Mouse (Mus musculus) right cerebral cortex, postnatal 14 days (tissue): ENCODE results near the gene Gm20388.

ENCODE experiments used
- DNase-seq: peaks from one replicate; pipeline ENCODE4 v3.0.0; 2022

The Gm20388 gene

DNA sequence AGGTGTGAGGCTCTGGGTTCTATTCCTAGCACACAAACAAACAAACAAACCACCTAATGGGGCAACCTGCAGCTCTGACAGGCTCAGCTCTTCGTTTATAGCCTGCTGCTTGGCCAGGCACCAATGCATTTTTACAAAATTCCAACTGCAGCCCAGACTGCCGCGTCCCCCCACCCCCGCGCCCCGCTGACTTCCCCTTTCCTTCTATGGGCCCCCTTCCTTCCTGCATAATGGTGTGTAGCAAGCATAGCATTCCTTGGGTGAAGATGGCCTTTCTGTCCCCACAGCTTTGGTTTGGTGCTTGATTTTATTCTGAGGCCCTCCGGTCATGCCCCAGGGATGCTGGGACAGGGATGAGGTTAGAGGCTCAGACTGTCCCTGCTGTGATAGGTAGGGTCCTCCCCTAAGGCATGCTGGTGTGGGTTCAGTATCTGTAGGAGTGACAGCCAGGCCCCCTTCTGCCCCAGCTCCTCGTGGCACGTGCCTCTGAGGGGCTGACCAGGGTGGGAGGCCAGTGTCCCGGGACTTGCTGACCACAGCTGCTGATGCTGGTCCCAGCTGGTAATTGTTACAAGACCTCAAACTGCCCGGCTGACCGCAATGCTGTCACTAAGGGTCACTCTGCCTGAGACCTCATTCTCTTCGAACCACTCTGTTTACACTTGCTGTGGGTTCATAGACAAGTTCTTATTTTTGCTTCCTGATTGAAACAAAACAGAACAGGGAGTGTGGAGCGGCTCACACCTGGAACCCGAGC, 103.8 kb downstream of the Gm20388 start:
- DNase-seq, result no peak

DNA sequence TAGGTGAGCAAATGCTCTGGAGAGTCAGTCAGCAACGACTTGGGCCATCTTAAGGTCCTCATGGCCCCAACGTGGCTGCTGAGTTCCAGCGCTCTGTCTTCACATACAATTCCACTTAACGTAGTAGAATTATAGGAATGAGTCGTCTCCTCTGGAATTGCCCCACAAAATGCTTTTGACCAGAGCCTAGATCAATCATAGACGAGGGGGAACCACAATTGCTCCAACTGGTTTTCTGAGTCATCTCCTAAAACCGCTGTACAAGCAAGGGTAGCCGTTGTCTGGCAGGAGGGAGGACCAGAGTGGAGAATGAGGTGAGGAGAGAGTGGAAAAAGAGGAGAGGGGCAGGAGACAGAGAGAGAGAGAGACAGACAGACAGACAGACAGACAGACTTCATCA, 105.3 kb downstream of the Gm20388 start:
- no peak for DNase-seq

DNA sequence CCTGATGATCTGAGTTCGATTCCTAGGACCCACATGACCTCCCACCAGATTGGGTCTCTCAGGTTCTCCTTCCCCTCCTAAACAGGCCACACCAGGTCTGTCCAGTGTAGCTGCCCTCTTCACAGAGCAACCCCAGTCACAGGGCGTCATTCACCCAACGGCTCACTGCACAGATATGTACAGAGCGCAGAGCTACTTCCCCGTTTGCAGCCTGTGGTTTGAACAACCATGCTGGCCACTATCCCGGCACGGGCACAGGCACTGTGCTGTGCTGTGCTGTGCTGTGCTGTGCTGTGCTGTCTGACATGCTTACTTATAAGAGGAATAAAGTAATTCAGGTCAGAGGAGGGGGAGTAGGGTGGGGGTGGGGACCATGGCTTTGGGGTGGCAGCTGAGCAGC, 105.8 kb downstream of the Gm20388 start:
- no peak for DNase-seq

DNA sequence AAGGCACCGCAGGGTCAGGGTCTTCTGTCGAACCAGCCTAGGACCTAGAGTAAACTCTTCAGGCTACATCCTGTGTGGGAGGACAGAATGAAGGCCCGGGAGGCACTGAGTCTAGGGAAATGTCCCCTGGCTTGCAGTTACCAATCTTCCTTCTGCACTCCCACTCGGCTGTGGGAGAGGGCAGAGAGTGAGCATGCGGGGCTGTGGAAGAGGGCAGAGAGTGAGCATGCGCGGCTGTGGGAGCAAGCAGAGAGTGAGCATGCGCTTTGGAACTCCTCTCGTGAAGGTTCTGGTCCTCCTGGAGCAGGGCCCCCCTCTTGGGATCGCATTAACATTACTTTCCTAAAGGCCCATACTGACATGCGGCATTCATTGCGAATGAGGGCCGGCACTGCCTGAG, 106.7 kb downstream of the Gm20388 start:
- DNase-seq, result no peak

DNA sequence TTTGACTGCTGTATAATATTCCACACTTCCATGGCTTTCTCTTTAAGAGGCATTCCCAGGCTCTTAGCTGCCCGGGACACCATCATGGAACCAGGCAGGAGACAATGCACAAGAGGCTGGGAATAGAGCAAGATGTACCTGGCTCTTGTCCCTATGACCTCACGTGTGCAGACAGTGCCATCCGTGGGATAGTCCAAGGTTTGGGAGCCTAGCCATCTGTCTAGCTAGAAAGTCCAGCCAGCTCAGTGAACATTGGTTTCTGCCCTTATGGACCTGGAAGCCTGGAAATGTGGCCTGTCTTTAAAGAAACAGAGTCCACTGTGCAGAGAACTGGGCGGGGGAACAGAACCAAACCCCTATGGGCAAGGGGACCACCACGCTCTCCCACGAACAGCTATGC, 107.1 kb downstream of the Gm20388 start:
- DNase-seq, result no peak

DNA sequence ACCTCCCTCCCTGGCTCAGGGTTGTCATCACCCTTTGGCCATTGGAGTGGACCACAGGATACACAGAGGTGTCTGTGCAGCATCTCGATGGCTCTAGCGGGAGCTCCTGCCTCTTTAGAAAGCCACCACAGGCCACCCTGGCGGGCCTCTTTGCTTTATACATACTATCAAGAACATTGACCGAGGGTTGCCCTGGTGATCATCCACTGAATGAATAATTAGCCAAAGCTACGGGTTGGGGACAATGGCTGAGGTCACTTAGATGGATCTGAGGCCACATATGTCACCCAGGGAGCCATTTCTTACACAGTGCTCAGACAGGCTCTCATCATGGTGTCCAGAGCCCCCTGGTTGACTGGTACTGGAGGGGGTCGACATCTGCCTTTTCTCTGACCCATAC, 107.7 kb downstream of the Gm20388 start:
- no peak for DNase-seq

DNA sequence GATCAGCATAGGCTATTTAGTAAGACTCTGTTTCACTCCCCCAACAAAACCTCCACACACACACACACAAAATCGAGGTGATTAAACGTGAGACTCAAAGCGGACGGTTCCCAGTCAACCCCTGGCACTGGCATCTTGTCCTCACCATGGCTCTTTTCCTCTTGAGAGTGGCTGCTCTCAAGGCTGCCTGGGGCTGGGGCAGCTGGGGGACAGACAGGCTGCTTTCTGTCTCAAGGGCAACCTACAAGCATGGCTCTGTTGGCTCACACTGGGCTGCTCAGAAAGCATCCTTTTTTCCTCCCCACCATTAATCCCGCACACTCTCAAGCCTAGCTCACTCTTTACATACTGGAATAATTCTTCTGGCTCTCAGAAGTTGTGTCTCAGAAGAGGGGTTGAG, 108.7 kb downstream of the Gm20388 start:
- DNase-seq, result no peak

DNA sequence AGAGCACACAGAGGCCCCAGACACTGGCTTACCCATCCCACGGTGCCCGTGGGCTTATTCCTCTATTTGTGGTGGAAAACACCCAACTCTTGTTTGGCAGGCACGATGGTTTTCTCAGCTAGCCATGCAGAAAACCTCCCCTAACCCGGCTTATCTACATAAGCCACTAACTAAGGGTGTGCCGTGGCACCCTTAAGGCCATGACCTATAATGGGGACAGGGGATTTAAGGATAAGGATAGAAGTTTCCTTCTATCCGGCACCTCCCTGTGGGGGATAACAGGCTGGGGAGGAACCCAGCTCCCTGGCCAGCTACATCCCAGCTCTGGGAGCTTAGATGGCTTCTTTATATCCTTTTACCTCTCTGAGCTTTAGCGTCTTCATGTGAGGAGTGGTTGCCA, 109.7 kb downstream of the Gm20388 start:
- no peak for DNase-seq

DNA sequence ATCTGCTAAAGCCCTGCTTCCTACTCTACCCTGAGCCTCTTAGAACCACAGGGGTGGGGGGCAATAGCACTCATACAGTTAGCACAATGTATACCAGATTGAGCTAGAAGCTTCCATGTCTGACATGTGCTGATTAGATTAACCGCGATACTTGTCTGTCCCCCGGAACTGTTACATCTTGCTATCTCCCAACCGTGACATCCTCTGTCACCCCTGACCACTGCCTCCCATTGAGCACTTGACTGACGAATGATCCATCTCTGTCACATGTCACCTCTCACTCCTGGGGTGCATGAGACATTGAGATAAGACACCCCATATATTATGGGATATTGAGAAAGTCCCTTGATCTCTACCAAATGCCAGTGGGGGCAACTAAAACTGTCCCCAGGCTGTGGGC, 115.6 kb downstream of the Gm20388 start:
- DNase-seq, result no peak

DNA sequence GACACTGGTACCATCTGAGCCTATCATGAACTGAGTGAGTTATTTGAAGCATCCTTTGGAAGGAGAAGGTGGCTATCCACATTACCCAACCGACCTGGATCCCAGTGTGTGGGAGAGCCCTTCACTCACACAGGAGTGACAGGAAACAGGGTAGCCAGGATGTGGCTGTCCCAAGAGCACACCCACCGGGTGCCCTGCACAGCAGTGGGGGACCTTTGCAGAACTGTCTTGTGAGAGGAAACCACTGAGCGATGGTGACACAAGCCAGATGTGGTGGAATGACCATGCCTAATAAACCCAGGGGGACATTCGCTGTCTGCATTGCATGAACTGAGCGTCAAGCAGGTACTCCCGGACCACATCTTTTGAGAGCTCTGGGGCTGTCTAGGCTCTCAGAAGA, 116.3 kb downstream of the Gm20388 start:
- DNase-seq, result no peak

DNA sequence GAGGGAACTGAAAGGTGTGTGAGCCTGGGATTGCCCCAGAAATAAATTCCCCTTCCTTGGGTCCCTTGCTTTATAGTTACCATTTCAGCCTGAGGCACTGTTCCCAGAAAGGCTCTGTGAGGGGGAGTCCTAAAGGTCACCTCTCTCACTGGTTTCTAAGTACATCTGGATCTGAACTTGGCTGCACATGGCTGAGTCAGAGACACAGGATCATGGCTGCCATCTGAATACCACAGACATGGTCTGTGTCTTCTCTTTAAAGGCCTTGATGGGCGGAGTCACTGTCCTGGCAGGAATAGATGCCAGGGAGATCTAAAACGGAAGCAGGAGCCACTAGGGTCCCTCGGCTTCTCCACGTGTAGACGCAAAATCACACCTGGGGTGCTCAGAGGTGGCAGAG, 119.8 kb downstream of the Gm20388 start:
- DNase-seq, result no peak

DNA sequence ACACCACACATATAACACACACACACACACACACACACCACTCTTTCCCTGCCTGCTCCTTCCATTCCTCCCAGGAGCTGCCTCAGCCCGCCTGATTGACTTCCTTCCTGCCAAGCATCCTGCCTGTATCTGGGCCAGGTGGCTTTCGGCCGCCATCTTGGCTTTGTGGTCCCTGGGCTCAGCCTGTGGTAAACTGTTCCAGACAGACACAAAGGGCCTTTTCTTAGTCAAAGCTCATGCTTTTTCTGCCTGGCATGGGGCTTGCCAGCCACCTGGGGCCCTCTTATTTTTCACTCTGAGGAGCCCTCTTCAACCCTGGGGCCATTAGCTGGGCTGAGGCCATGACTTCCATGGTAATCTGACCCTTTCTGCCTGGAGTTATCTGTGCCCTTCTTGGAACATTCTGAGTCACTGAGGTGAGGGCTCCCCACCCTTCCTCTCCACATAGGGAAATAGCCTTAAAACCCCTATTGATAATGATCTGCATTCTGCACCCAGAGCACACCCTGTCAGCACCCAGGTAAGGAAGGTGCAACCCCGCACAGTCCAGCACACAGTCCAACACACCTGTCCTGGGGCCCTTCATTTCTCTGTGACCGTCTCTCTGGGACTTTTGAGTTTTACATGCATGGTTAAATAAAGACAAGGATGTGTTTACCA, 122.0 kb downstream of the Gm20388 start:
- DNase-seq, result no peak

DNA sequence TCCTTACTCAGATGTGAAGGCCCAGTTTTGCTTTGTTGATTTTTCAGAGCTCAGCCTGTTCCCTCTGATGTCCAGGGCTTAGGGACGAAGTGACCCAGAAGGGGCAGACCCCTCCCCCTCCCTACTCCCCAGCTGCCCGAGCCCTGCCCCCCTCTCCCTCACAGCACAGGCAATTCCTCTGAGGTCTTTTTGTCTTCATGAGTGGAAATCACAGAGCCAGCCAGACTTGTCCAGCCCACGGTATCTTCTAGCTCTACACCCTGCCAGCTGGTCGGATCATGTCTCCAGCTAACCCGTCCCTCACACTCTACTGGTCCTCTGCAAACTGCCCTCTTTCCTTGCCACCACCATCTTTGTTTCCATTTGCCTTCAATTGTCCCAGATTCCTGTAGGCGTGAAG, 123.8 kb downstream of the Gm20388 start:
- DNase-seq, result no peak

DNA sequence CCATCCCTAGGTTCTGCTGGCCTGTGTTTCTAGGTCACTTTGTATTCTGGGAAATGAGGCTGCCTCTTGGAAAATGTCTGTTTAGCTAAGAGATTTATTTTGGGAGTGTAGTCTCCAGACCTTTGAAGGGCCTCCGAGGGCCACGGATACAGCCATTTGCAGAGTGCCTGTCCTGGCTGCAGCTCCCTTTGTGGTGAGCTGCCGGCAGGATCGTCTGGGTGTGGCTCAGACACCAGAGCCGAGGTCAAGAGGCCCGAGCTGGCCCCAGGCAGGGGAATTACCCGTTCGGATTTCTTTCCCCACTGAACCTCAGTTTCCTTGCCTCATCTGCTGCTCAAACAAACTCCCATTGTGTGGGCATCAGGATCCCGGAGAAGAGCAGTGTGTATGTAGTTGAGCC, 125.5 kb downstream of the Gm20388 start:
- no peak for DNase-seq

DNA sequence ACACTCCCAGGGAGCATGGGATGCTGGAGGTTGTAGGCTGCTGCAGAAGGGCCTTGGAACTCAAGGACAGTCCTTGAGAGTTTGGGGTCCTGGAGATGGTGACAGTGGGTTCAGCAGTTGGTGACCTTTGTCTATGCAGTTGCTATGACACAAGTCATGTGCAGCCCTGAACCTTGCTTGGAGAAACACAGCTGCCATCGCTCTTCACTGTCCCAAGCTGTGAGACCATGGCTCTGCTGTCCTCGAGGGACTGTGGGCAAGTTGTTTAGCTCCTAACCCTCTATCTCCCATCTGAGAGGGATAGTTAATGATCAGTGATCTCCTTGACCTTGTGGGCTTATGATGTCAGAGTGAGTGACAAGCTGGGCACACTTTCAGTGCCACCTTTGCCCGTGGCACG, 125.9 kb downstream of the Gm20388 start:
- no peak for DNase-seq

DNA sequence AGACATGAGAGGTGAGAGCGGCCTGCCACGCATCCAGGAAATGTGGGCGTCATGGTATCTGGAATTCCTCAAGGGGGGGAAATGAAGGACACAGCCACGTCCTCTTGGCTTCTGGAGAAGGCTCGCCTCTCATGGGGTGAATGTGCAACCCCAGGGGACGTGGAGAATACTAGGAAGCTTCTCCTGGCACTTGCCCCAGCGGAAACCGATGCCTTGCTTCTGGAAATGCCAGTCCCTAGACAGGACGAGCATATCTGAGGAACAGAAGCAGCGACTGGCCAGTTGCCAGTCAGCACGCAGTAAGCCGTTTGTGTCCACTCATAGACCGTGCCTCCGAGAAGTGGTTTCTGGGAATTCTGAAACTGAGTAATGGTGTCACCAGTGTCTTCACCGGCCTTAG, 126.6 kb downstream of the Gm20388 start:
- no peak for DNase-seq

DNA sequence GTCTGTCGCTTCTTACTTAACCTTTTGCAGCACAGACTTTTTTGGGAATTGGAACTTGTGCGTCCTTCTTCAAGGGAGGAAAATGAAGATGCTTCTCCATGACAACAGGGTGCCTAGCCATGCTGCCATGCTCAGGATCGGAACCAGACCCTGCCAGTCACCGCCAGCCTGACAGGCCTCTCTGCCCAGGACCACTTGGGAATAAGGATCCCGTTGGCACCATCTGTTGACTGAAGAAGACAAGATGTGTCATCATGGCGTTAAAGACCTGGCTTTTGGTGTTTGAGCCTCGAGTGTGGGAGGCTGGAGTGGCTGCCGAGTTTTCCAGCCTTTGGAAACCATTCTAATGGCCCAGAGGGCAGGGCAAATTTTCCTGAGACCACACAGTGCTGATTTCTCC, 127.0 kb downstream of the Gm20388 start:
- no peak for DNase-seq

DNA sequence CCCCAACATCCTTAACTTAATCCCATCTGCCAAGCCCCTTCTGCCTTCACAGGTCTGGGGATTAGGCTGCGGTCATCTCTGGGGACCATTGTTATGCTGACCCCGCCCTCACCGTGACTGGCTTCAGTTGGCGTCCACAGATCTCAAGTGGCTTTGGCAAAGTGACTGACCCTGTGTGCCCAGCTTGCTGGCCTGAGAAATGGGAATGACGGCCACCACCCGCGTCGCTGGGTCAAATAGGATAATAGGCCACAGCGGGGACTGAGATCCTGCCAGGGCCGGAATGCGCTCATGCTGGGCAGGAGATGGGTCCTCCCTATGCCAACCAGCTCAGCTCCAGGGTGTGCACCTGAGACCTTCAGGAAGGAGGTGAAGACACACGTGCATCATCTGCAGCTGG, 128.1 kb downstream of the Gm20388 start:
- no peak for DNase-seq

DNA sequence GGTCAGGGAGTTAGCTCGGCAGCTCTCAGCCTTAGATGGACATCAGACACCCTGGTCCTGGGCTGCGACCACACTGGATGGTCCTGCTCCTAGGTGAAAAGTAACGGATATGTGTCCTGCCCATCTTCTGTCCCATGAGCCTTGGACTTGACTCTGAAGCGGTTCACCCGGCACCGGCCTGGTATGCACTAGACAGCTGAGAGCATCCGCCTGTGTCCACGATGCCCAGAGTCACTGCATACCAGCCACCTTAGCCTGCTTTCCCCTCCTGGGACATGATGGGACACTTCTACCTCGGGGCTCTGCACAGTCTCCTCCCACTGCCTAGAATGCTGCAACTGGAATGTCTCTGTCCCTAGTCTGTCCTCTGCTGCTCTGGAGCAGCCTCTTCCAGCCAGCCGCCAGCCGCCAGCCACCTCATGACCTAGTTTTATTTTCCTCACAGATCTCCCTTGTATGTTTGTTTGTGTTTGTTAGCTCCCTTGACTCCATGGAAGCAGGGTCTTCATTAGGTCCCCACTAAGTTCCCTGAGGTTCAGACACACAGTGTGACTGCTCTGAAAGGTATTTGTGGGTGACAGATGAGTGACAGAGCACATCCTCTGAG, 128.8 kb downstream of the Gm20388 start:
- no peak for DNase-seq

DNA sequence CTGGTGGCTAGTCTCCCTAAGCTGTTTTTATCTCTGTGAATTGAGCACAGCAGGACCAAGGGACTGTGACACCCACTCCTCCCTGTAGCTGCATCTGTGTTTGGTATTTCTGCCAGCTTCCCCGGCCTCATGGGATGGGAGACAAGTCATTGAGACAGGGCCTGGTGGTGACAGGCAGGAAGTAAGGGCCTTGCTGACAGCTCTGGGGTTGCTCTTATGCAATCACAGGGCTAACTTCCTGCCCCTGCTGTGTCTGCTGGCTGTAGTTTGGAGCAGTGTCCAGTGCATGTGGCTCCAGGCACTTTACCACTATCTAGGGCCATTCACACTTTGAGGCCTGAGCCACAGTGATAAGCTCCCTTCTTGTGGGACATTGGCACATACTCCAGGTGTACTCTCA, 130.2 kb downstream of the Gm20388 start:
- DNase-seq, result no peak

DNA sequence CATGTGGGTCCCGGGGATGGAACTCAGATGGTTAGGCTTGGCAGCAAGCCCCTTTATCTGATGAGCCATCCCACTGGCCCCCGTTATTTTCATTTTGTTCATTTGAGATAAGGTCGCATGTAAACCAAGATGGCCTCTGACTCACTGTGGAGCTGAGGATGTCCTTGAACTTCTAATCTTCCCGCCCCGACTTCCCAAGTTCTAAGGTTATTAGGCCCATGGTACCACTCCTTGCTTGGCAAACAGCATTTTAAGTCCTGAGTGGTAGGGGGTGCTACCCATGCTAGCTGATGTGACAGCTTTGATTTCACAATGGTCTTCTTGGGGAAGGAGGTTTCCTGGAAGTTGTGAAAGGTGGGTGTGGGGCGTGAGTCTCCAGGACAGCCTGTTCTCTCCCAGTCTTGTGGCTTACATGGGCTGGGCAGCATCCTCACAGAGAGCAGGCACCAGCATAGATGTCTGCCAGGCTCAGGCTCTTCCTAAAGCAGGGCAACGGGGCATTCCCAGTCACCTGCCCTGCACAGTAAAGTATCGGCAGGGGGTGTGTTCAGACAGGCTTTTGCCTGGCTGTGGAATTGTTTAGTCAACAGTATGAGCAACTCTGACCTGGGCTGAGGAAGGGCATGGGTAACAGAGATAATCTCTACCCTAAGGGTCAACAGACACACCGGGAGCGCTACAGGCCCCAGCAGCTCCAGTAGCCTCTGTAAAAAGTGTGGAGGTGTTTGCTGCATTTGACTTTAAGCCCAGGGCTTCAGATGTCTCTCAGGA, 132.1 kb downstream of the Gm20388 start:
- DNase-seq, result no peak

DNA sequence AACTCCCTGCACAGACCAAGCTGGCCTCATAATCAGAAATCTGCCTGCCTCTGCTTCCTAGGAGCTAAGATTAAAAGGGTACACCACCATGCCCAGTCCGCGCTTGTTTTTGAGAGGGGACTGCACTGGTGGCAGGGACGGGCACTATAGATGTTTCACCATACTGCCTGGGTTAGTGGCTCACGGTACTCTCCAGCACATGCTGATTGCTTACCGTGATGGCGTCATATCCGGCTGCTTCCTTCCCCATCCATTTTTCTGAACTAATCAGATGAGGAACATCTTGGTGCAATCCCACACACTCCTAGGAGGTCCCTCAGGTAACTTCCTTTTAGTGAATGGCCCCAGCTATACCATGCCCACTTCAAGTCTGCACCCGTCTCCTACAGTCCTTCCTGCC, 134.3 kb downstream of the Gm20388 start:
- DNase-seq, result no peak

DNA sequence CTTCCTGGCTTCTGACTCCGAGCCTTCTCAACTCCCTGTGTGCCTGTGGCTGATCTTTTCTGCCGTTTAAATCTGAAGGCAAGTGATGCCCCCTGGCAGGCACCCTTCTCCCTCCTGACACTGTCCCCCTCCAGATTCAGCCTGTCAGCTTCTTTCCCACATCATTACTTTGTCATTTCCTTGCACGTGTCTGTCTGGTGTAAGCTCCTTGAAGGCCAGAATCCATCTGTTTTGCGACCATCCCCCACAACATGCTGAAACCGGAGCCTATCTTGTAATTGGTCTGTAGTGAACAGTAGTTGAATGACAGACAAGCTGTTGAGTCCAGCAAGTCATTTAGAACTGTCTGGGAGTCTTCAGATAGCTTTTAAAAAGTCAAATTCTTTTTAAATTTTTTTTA, 134.8 kb downstream of the Gm20388 start:
- no peak for DNase-seq
